Mouse (Mus musculus) adipocyte (in vitro differentiated cells): Measurements from ENCODE around the gene Cd86.

ENCODE experiments used
- DNase-seq: peaks from one replicate; pipeline ENCODE4 v3.0.0-alpha.2; 2016; ENCODE audit warnings: low spot score

The Cd86 gene

GRCm38 (mm10) chr16:36665782-36666181 is at the start of gene Cd86:
TSS of gene Cd86 (minus strand) at chr16:36666081.
- no peak for DNase-seq

- DNase-seq: no peak
Observed at GRCm38 (mm10) chr16:36711760-36712159, 45.9 kb upstream of the Cd86 start.

- no peak for DNase-seq
Observed at GRCm38 (mm10) chr16:36710794-36711193, 44.9 kb upstream of the Cd86 start.

GRCm38 (mm10) chr16:36709405-36709804 is 43.5 kb upstream of the Cd86 start:
- no peak for DNase-seq

- DNase-seq: no peak
Observed at GRCm38 (mm10) chr16:36708751-36709150, 42.9 kb upstream of the Cd86 start.

- DNase-seq: no peak
Observed at GRCm38 (mm10) chr16:36707702-36708423, 42.0 kb upstream of the Cd86 start.

GRCm38 (mm10) chr16:36700484-36700883 is 34.6 kb upstream of the Cd86 start:
- DNase-seq: no peak

- no peak for DNase-seq
Observed at GRCm38 (mm10) chr16:36697331-36697730, 31.4 kb upstream of the Cd86 start.

- DNase-seq: no peak
Observed at GRCm38 (mm10) chr16:36694798-36695290, 29.0 kb upstream of the Cd86 start.

- DNase-seq: no peak
Observed at GRCm38 (mm10) chr16:36693818-36694413, 28.0 kb upstream of the Cd86 start, which contains the start of gene Ildr1. TSS of gene Ildr1 (plus strand) at chr16:36693978.

GRCm38 (mm10) chr16:36691484-36691883 is 25.6 kb upstream of the Cd86 start:
- DNase-seq: no peak

- DNase-seq: no peak
Observed at GRCm38 (mm10) chr16:36688076-36688475, 22.2 kb upstream of the Cd86 start.

GRCm38 (mm10) chr16:36684325-36684918 is 18.5 kb upstream of the Cd86 start:
- DNase-seq: no peak

- no peak for DNase-seq
Observed at GRCm38 (mm10) chr16:36681829-36682228, 15.9 kb upstream of the Cd86 start.

- no peak for DNase-seq
Observed at GRCm38 (mm10) chr16:36675902-36676301, 10.0 kb upstream of the Cd86 start.

- DNase-seq: no peak
Observed at GRCm38 (mm10) chr16:36675304-36675703, 9.4 kb upstream of the Cd86 start.

- no peak for DNase-seq
Observed at GRCm38 (mm10) chr16:36674457-36675204, 8.8 kb upstream of the Cd86 start.

- no peak for DNase-seq
Observed at GRCm38 (mm10) chr16:36673196-36673595, 7.3 kb upstream of the Cd86 start.

- no peak for DNase-seq
Observed at GRCm38 (mm10) chr16:36670590-36670989, 4.7 kb upstream of the Cd86 start.

GRCm38 (mm10) chr16:36666448-36667017 is 652 bp upstream of the Cd86 start:
- DNase-seq: no peak

GRCm38 (mm10) chr16:36663484-36663883 is 2.4 kb downstream of the Cd86 start:
- no peak for DNase-seq

GRCm38 (mm10) chr16:36661330-36661729 is 4.6 kb downstream of the Cd86 start:
- no peak for DNase-seq
